Mouse (Mus musculus) ES-Bruce4 (cell line): ENCODE results near the gene Gde1.

ENCODE experiments used
- CTCF ChIP-seq: IDR thresholded peaks from one replicate; pipeline ENCODE4 v1.8.1; 2011; ENCODE audit warnings: low read depth, low read length
- EP300 ChIP-seq: IDR thresholded peaks from 2 replicates; pipeline ENCODE4 v1.6.1; 2011; ENCODE audit warnings: low read depth, low read length; ENCODE audit not compliant: insufficient read depth
- POLR2A ChIP-seq: IDR thresholded peaks from one replicate; pipeline ENCODE4 v1.8.1; 2011; ENCODE audit warnings: low read length; ENCODE audit not compliant: insufficient read depth

DNA sequence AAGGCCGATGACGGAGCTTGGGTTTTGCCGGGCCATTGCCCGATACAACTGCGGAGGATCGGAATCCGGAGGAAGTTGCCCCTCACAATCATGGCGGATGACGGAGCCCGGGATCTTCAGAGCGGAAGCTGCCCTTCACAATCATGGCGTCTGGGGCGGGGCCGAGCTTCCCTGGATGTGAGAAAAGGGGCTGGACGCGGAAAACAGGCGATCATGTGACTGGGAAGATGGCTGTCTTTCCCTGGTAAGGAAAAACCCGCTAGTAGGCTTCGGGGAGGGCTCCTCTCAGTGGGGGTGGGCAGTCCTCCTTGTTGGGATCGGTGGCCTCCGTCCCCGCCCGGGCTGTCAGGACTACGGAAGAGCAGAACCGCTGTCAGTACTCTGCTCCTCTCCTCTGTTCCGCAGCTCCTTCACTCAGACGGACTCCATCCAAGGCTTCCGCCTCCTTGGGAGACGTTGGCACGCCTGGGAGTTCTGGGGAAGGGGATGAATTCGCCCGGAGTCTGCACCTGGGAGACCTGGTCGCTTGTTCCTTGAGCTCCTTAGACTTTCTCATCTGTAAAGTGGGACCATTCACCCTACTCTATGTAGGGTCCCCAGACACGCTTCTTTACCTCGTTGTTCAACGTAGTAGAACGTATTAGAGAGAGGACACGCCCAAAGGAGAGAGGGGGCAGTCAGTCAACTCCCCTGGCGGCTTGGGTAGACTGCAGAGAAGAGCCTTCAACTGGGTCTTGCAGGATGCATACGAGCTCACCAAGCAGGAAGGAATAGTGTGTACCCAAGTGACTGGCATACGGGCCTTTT, 35.2 kb upstream of the Gde1 start:
- TF ChIP-seq EP300 (no peak), CTCF (no peak), POLR2A (peak; percentile 8)
